Mouse (Mus musculus): ENCODE measurements around the gene Mitd1. TPM values are rescaled to one million over a fixed set of nuclear protein-coding genes. Genes with fewer than 3 reads are reported as not detected.
A peak's percentile ranks its signal among the peaks of the same experiment; 100 is the strongest.

Mitd1 gene
- polyA plus RNA-seq (2012; rRNA removed) (8.7 and 14.8 TPM in 2 replicates), polyA plus RNA-seq (2014; fragmentation: Nextera tagmentation; extraction: Ambion mirVana) (14.7 and 15.9 TPM in 2 replicates)

DNA sequence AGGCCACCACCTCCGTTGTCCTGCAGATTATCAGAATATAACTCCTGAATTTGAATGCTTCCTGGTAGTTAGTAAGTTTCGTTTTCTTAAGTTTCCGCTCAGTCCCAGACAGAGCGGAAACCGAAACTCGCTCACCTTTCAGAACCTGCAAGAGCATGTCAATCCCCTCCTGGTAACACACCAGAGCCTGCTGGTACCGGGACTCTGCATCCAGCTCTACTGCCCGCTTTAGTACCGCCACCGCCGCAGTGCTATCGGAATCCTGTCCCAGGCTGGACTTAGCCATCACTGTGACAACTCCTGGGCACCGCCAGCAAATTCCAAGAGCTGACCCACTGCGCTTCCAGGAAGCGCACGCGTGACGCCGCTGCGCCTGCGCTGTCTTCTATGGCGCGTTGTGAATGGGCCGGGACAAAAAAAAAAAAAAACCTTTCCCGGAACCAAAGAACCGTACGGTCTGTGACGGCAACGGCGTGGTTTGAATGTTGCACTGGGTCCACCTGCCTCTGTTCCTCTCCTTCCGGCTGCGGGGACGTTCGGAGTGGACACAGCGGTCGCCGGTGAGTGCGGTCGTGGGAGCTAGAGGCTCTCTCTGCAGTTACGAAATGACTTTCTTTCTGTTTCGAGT, at the start of gene Mitd1, which contains the start of gene Mrpl30:
TSS of gene Mitd1 (minus strand) at position 387 of the 628 bp plus-strand sequence.
TSS of gene Mrpl30 (plus strand) at position 453 of the 628 bp plus-strand sequence.
- Histone ChIP-seq H3K4me1 (replicated peaks; ENCODE audit: control insufficient read depth in 2 of 2, insufficient read depth in 2 of 2, low read length in 1 of 2) (peaks cover 9 to 14% of the 10 kb centered on the region in 2 experiments), H3K4me3 (ENCODE audit: insufficient read depth in 1 of 2, low read depth in 2 of 2, low read length in 2 of 2) (peak within 1 kb of the TSS; percentile 91 to 99), H3K27ac (peak within 1 kb of the TSS; percentile 82), H3K9ac (replicated peaks) (peak within 1 kb of the TSS; percentile 85), H3K27me3 (ENCODE audit: control insufficient read depth, insufficient read depth, low read length) (no peaks in the 10 kb centered on the region), H3K36me3 (replicated peaks; ENCODE audit: control insufficient read depth, insufficient read depth, low read depth) (peaks cover 8% of the 10 kb centered on the region), H3K9me3 (ENCODE audit: control insufficient read depth, low read length) (no peaks in the 10 kb centered on the region), H3K4me2 (ENCODE audit: low read depth) (peak within 1 kb of the TSS; percentile 92)
- ATAC-seq (ENCODE audit: insufficient read depth) (peak; percentile 90), DNase-seq (ENCODE audit: low read depth in 3 of 3, low spot score in 3 of 3) (peak; percentile 83 to 88 (median 83))
- TF ChIP-seq EP300 (IDR thresholded peaks at IDR 0.05; ENCODE audit: low read depth) (no peak), CTCF (IDR thresholded peaks at IDR 0.05; ENCODE audit: low read depth) (no peak)
- WGBS (ENCODE audit: insufficient replicate concordance), result under 1% methylated on average over 41 of the region's 41 CpGs

DNA sequence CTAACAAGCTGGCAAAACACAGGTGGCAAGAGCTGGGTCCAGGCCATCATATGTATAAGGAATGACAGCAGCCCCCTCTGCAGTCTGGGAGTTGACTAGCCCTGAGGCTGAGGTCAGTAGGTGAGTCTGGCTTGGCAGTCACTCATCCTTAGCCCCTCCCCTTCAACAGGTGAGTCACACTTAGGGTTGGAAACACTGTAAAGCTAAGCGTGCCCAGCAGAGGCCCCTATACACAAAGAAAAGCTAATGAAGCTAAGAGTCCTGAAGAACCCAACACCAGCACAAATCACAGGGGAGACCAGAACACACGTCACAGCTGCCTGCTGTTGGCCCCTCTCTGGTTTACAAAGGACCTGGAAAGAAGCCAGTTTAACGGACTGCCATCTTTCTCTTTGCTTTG, 41.6 kb upstream of the Mitd1 start:
- WGBS (ENCODE audit: insufficient replicate concordance), result 20% methylated on average over 3 of the region's 3 CpGs
- Histone ChIP-seq H3K9me3 (ENCODE audit: control insufficient read depth, low read length) (no peaks in the 10 kb centered on the region), H3K4me1 (replicated peaks; ENCODE audit: control insufficient read depth in 2 of 2, insufficient read depth in 2 of 2, low read length in 1 of 2) (no peaks in the 10 kb centered on the region), H3K4me2 (ENCODE audit: low read depth) (no peak overlapping the region), H3K4me3 (ENCODE audit: insufficient read depth in 1 of 2, low read depth in 2 of 2, low read length in 2 of 2) (no peak overlapping the region), H3K27ac (no peak overlapping the region), H3K9ac (replicated peaks) (no peak overlapping the region), H3K36me3 (replicated peaks; ENCODE audit: control insufficient read depth, insufficient read depth, low read depth) (no peaks in the 10 kb centered on the region), H3K27me3 (ENCODE audit: control insufficient read depth, insufficient read depth, low read length) (no peaks in the 10 kb centered on the region)
- peak in 1 of 3 experiments; percentile 2 for DNase-seq (ENCODE audit: low read depth in 3 of 3, low spot score in 3 of 3)
- ATAC-seq (ENCODE audit: insufficient read depth), result no peak
- TF ChIP-seq EP300 (IDR thresholded peaks at IDR 0.05; ENCODE audit: low read depth), result no peak
- no peak for TF ChIP-seq CTCF (IDR thresholded peaks at IDR 0.05; ENCODE audit: low read depth)

DNA sequence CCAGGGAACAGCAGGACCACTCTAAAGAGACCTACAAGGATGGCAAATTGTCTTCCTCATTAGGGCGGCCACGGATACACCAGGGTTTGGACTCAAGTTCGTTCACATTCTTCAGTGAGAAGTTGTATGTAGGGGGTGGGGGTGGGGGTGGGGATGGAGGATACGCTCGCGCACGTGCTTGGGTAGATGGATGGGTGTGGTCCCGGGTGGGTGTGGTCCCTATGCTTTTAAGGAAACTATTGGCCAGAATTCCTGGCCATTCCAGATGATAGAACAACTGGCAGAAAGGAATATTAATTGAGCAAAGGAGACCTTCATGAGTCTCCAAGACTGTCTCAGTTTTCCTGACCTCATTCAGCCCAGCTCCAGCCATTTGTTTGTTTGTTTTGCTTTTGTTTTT, 35.8 kb upstream of the Mitd1 start:
- Histone ChIP-seq H3K9me3 (ENCODE audit: control insufficient read depth, low read length) (no peaks in the 10 kb centered on the region), H3K27me3 (ENCODE audit: control insufficient read depth, insufficient read depth, low read length) (no peaks in the 10 kb centered on the region), H3K4me1 (replicated peaks; ENCODE audit: control insufficient read depth in 2 of 2, insufficient read depth in 2 of 2, low read length in 1 of 2) (no peaks in the 10 kb centered on the region), H3K9ac (replicated peaks) (no peak overlapping the region), H3K27ac (no peak overlapping the region), H3K4me3 (ENCODE audit: insufficient read depth in 1 of 2, low read depth in 2 of 2, low read length in 2 of 2) (no peak overlapping the region), H3K36me3 (replicated peaks; ENCODE audit: control insufficient read depth, insufficient read depth, low read depth) (no peaks in the 10 kb centered on the region), H3K4me2 (ENCODE audit: low read depth) (no peak overlapping the region)
- no peak for TF ChIP-seq CTCF (IDR thresholded peaks at IDR 0.05; ENCODE audit: low read depth)
- no peak for TF ChIP-seq EP300 (IDR thresholded peaks at IDR 0.05; ENCODE audit: low read depth)
- DNase-seq (ENCODE audit: low read depth in 3 of 3, low spot score in 3 of 3) (no peak), ATAC-seq (ENCODE audit: insufficient read depth) (no peak)
- 57% methylated on average over 8 of the region's 8 CpGs for WGBS (ENCODE audit: insufficient replicate concordance)

DNA sequence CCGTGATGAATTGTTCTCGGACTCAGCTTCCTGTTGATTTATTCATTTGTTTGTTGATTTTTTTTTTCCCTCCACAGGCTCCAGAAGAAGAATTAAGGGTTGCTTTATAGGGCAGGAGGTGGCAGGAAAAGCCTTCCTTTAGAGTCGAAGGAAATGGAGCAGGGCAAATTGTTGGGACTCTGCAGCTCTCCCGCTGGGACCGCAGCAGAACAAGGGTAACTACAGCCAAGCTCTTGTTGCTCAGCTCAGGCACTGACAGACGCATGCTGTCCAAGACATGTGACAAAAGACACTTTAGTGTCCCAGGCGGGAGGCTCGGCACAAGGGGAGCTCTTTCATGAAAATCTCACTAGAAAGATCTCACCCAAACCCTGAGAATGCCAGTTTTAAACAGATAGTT, 32.3 kb upstream of the Mitd1 start:
- Histone ChIP-seq H3K4me2 (ENCODE audit: low read depth) (no peak overlapping the region), H3K27ac (no peak overlapping the region), H3K36me3 (replicated peaks; ENCODE audit: control insufficient read depth, insufficient read depth, low read depth) (no peaks in the 10 kb centered on the region), H3K4me3 (ENCODE audit: insufficient read depth in 1 of 2, low read depth in 2 of 2, low read length in 2 of 2) (no peak overlapping the region), H3K9ac (replicated peaks) (no peak overlapping the region), H3K4me1 (replicated peaks; ENCODE audit: control insufficient read depth in 2 of 2, insufficient read depth in 2 of 2, low read length in 1 of 2) (no peaks in the 10 kb centered on the region), H3K27me3 (ENCODE audit: control insufficient read depth, insufficient read depth, low read length) (no peaks in the 10 kb centered on the region), H3K9me3 (ENCODE audit: control insufficient read depth, low read length) (no peaks in the 10 kb centered on the region)
- DNase-seq (ENCODE audit: low read depth in 3 of 3, low spot score in 3 of 3) (no peak), ATAC-seq (ENCODE audit: insufficient read depth) (no peak)
- WGBS (ENCODE audit: insufficient replicate concordance), result 45% methylated on average over 8 of the region's 8 CpGs
- TF ChIP-seq EP300 (IDR thresholded peaks at IDR 0.05; ENCODE audit: low read depth) (no peak), CTCF (IDR thresholded peaks at IDR 0.05; ENCODE audit: low read depth) (no peak)

DNA sequence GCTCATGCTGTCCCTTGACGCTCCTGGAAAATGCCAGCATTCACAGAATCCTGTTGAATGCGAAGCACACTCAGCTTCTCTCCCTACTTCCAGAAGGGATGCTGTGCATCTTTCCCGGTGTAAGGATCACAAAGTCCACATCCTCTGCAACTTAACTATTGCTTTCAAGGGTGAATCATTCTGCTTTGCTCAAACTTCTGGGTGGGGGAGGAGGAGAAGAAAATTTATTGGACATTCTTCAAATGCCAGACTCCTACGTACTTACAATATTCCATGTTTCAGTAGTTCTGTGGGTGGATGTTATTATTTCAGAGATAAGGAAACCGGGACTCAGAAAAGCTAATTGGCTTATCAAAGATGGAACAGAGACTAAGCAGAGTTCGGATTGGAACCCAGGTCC, 27.9 kb upstream of the Mitd1 start:
- ATAC-seq (ENCODE audit: insufficient read depth) (no peak), DNase-seq (ENCODE audit: low read depth in 3 of 3, low spot score in 3 of 3) (no peak)
- Histone ChIP-seq H3K9ac (replicated peaks) (no peak overlapping the region), H3K4me3 (ENCODE audit: insufficient read depth in 1 of 2, low read depth in 2 of 2, low read length in 2 of 2) (no peak overlapping the region), H3K4me2 (ENCODE audit: low read depth) (no peak overlapping the region), H3K4me1 (replicated peaks; ENCODE audit: control insufficient read depth in 2 of 2, insufficient read depth in 2 of 2, low read length in 1 of 2) (no peaks in the 10 kb centered on the region), H3K27ac (no peak overlapping the region), H3K9me3 (ENCODE audit: control insufficient read depth, low read length) (no peaks in the 10 kb centered on the region), H3K36me3 (replicated peaks; ENCODE audit: control insufficient read depth, insufficient read depth, low read depth) (no peaks in the 10 kb centered on the region), H3K27me3 (ENCODE audit: control insufficient read depth, insufficient read depth, low read length) (no peaks in the 10 kb centered on the region)
- TF ChIP-seq EP300 (IDR thresholded peaks at IDR 0.05; ENCODE audit: low read depth) (no peak), CTCF (IDR thresholded peaks at IDR 0.05; ENCODE audit: low read depth) (no peak)
- 49% methylated on average over 6 of the region's 6 CpGs for WGBS (ENCODE audit: insufficient replicate concordance)
